Mouse (Mus musculus) erythroblast, embryonic 14.5 days (primary cell): ENCODE results near the gene Rrp1.

Experiments used
- GATA1 ChIP-seq: IDR thresholded peaks from 2 replicates; pipeline ENCODE4 v1.6.1; 2012; ENCODE audit warnings: low read length, inconsistent platforms, mixed read lengths
- TAL1 ChIP-seq: IDR thresholded peaks from 3 replicates; pipeline ENCODE4 v1.6.1; 2012; ENCODE audit warnings: low read length, inconsistent platforms, mixed read lengths

DNA sequence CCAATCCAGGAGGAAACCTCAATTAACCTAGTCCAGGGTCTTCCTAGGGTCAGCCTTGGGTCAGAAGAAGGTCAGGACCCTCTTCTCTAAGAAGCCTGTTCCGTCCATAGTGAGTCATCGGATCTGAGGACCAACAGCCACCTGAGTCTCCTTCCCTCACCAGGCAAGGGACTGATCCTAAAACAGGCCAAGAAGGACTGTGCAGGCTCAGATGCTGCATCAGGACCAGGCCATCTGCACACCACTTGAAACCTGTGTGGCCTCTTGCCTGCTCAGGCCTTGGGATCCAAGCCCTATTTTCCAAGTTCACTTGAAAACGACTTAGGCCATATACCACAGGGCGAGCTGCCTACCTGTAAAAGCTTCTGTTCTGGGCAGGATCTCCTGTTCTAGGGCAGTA, 59.6 kb downstream of the Rrp1 start:
- no peak for TF ChIP-seq GATA1
- no peak for TF ChIP-seq TAL1
